Mouse (Mus musculus) hindbrain, embryonic 15.5 days (tissue): Measurements from ENCODE around the gene Tmx2. TPM values are rescaled to one million over a fixed set of nuclear protein-coding genes. Genes with fewer than 3 reads are reported as not detected.
"Not testable (repeated sequence)": the region's sequence is repeated elsewhere in the genome, so short reads cannot be mapped to it uniquely, and the experiment has no call there.

Source experiments
- ATAC-seq: fragments of 200-750 bp; cut with Nextera tagmentation; 2 replicates; pipeline ENCODE4 v1.8.0; 2017; ENCODE audit warnings: low read depth, moderate number of reproducible peaks, moderate TSS enrichment; ENCODE audit not compliant: low FRiP score
- H3K27ac ChIP-seq: fragments of 300-500 bp; sonication (generic); replicated peaks from 2 replicates; pipeline ENCODE4 v1.5.1; 2015; ENCODE audit warnings: mild to moderate bottlenecking, inconsistent platforms
- H3K27me3 ChIP-seq: fragments of 300-500 bp; sonication (generic); 2 replicates; pipeline ENCODE4 v1.6.1; 2015; ENCODE audit warnings: control low read depth, inconsistent platforms
- H3K36me3 ChIP-seq: fragments of 300-500 bp; sonication (generic); 2 replicates; pipeline ENCODE4 v1.6.1; 2015; ENCODE audit warnings: control low read depth, inconsistent platforms
- H3K4me1 ChIP-seq: fragments of 300-500 bp; sonication (generic); replicated peaks from 2 replicates; pipeline ENCODE4 v1.6.1; 2015; ENCODE audit warnings: control low read depth, inconsistent platforms
- H3K4me2 ChIP-seq: fragments of 300-500 bp; sonication (generic); 2 replicates; pipeline ENCODE4 v1.6.1; 2015; ENCODE audit warnings: moderate library complexity, mild to moderate bottlenecking, inconsistent platforms
- H3K4me3 ChIP-seq: fragments of 300-500 bp; sonication (generic); 2 replicates; pipeline ENCODE4 v1.5.1; 2015; ENCODE audit warnings: mild to moderate bottlenecking, inconsistent platforms
- H3K9ac ChIP-seq: fragments of 300-500 bp; sonication (generic); 2 replicates; pipeline ENCODE4 v1.6.1; 2015; ENCODE audit warnings: inconsistent platforms
- H3K9me3 ChIP-seq: fragments of 300-500 bp; sonication (generic); 2 replicates; pipeline ENCODE4 v1.6.1; 2016; ENCODE audit warnings: control low read depth, inconsistent platforms
- WGBS: fragments of 180-500 bp; shearing (Covaris S2); methylation state at CpG from one replicate; pipeline ENCODE4 v1.1.7; 2015; 5-methylcytosine and 5-hydroxymethylcytosine counted together
- polyA plus RNA-seq: library from polyadenylated mRNA; unstranded; fragments of >200 nt; fragmentation: Nextera tagmentation; extraction: Ambion mirVana; gene quantifications from 2 replicates; pipeline ENCODE4 v1.2.1, GENCODE M21; 2015

The Tmx2 gene
- polyA plus RNA-seq: 293 and 294 TPM in 2 replicates

GRCm38 (mm10) chr2:84679016-84679415, at the start of gene Tmx2:
TSS of gene Tmx2 (minus strand) at chr2:84679140.
- peaks cover 29% of the 10 kb centered on the region for H3K4me1 ChIP-seq
- peak within 1 kb of the TSS; percentile 65 for H3K4me2 ChIP-seq
- peak within 1 kb of the TSS; percentile 77 for H3K9ac ChIP-seq
- peaks cover 22% of the 10 kb centered on the region for H3K36me3 ChIP-seq
- 19% methylated on average over 8 of the region's 8 CpGs for WGBS
- ATAC-seq: no peak
- H3K27me3 ChIP-seq: no peaks in the 10 kb centered on the region
- H3K9me3 ChIP-seq: no peaks in the 10 kb centered on the region
- peak within 1 kb of the TSS; percentile 85 for H3K27ac ChIP-seq
- peak within 1 kb of the TSS; percentile 97 for H3K4me3 ChIP-seq

DNA sequence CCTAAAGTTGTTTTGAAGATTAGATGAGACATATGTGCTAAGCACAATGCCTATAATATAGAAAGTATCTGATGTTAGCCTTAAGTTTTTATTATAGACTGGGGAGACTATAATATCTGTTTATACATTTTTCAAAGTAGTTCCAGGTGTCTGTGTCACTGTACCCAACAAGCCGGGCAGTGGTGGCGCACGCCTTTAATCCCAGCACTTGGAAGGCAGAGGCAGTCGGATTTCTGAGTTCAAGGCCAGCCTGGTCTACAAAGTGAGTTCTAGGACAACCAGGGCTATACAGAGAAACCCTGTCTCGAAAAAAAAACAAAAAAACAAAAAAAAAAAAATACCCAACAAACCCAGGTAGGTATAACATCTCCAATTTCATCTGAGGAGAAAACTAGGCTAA, 49.3 kb upstream of the Tmx2 start:
- H3K27ac ChIP-seq, H3K9ac ChIP-seq, H3K27me3 ChIP-seq, H3K9me3 ChIP-seq, H3K4me3 ChIP-seq, ATAC-seq: not testable (repeated sequence)
- Histone ChIP-seq H3K4me2 (peak overlapping the region; percentile 84), H3K4me1 (peaks cover 30% of the 10 kb centered on the region), H3K36me3 (peaks cover 11% of the 10 kb centered on the region; the same call in 1 of the 2 replicates)
- 87% methylated on average over 5 of the region's 5 CpGs for WGBS

DNA sequence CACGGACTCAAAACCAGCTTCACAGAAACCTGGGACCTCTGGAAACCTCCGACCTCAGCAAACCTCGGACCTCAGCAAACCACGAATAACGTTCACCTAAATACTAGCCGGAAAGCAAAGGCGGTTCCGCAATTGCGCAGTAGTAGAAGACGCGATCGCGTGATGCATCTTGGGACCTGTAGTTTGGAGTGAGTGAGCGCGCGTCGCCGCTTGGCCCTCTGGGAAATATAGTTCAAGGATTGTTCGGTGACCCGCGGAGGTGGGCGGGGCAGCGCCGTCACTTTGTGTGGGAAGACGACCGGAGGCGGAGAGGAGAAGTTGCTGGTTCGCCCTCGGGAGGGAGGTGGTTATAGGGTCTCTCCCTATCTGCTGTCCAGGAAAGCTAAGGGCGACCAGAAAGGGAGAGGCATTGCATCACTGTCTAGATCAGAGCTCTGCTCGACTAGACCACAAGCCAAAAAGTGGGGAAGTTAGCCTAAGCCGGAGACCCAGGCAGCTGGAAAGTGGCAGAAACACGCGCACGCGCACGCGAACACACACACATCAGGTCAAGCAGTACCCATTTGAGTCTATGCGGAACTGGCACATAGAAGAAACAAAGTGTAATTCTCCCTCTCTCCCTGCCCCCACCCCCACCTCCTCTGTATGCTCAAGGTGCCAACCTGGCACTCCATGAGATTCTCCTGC, 48.4 kb upstream of the Tmx2 start, which contains the start of gene Clp1:
Gene Clp1, minus strand, starts transcription at position 179 of the 687 bp plus-strand sequence.
- Histone ChIP-seq H3K9ac (peak within 1 kb of the TSS; percentile 48), H3K27ac (peak within 1 kb of the TSS; percentile 90), H3K9me3 (no peaks in the 10 kb centered on the region), H3K4me2 (peak within 1 kb of the TSS; percentile 84), H3K36me3 (peaks cover 14% of the 10 kb centered on the region; the same call in 1 of the 2 replicates), H3K27me3 (no peaks in the 10 kb centered on the region), H3K4me1 (peaks cover 28% of the 10 kb centered on the region), H3K4me3 (peak within 1 kb of the TSS; percentile 55)
- WGBS: under 1% methylated on average over 39 of the region's 39 CpGs
- ATAC-seq: peak; percentile 95

DNA sequence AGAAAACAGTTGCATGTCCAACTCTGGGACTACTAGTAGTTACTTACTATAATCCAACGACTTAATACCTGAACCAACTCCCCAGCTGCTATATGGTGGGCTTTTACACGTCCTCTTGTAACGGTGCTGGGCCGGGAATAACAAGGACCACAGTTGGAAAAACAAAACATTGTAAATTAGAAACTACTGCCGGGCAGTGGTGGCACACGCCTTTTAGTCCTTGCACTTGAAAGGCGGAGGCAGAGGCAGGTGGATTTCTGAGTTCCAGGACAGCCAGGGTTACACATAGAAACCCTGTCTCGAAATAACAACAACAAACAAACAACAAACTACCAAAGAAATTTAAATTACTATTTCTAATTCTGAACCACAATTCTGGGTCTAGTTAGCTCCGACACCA, 47.8 kb upstream of the Tmx2 start:
- Histone ChIP-seq H3K4me2 (peak overlapping the region; percentile 84), H3K9ac (peak overlapping the region; percentile 46), H3K9me3 (no peaks in the 10 kb centered on the region), H3K36me3 (peaks cover 19% of the 10 kb centered on the region), H3K4me1 (peaks cover 28% of the 10 kb centered on the region), H3K4me3 (peak overlapping the region; percentile 55), H3K27me3 (no peaks in the 10 kb centered on the region), H3K27ac (peak overlapping the region; percentile 90)
- 3% methylated on average over 9 of the region's 9 CpGs for WGBS
- peak; percentile 17; the same call in 1 of the 2 replicates for ATAC-seq

- WGBS: 94% methylated on average over 10 of the region's 10 CpGs
- H3K4me2 ChIP-seq: peak overlapping the region; percentile 84
- no peak overlapping the region for H3K9ac ChIP-seq
- no peaks in the 10 kb centered on the region for H3K27me3 ChIP-seq
- no peak overlapping the region for H3K27ac ChIP-seq
- peak overlapping the region; percentile 55; the same call in 1 of the 2 replicates for H3K4me3 ChIP-seq
- H3K36me3 ChIP-seq: peaks cover 27% of the 10 kb centered on the region
- ATAC-seq: no peak
- H3K4me1 ChIP-seq: peaks cover 28% of the 10 kb centered on the region
- H3K9me3 ChIP-seq: no peaks in the 10 kb centered on the region
Measured at GRCm38 (mm10) chr2:84725770-84726169, 46.8 kb upstream of the Tmx2 start.

DNA sequence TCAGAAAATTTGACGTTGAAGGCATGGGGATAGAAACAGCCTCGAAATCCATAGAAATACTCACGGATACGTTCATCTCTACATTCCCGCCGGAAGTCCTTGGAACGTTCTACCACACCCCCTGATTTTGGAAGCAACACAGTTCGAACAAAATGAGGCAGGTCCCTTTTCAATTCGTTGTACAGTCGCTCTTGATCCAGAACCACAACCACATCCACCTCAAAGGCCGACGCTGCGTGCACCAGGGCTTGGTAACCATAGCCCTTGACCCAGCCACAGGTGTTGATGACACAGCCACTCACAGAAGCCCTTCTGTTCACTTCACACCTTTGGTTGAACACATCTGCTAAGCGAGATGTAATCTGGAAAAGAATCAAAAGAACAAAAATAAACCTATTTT, 44.9 kb upstream of the Tmx2 start:
- Histone ChIP-seq H3K4me1 (peaks cover 28% of the 10 kb centered on the region), H3K27me3 (no peaks in the 10 kb centered on the region), H3K9me3 (no peaks in the 10 kb centered on the region), H3K4me2 (no peak overlapping the region), H3K36me3 (peaks cover 27% of the 10 kb centered on the region), H3K27ac (no peak overlapping the region), H3K9ac (no peak overlapping the region), H3K4me3 (no peak overlapping the region)
- WGBS: 96% methylated on average over 14 of the region's 14 CpGs
- no peak for ATAC-seq

DNA sequence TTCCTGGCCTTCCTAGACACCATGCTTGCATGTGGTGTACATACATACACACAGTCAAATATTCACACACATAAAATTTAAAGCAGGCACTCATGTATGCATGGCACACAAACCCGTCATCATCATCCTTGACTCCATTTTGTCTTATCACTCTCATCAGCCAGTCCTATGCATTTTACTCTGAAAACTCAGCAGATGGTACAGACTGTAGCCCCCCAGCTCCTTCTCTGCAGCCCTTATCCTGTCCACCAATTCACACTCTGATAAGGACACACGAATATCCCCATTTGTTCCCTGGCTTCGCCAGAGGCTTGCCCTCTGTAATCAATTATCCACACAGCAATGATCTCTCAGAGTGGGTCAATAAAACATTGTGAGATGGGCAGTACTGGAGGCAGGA, 42.2 kb upstream of the Tmx2 start:
- no peak overlapping the region for H3K27ac ChIP-seq
- H3K4me2 ChIP-seq: no peak overlapping the region
- H3K9me3 ChIP-seq: no peaks in the 10 kb centered on the region
- ATAC-seq: no peak
- no peak overlapping the region for H3K9ac ChIP-seq
- H3K4me1 ChIP-seq: peaks cover 28% of the 10 kb centered on the region
- H3K27me3 ChIP-seq: no peaks in the 10 kb centered on the region
- no peak overlapping the region for H3K4me3 ChIP-seq
- peaks cover 27% of the 10 kb centered on the region for H3K36me3 ChIP-seq
- WGBS: 78% methylated on average over 3 of the region's 3 CpGs

GRCm38 (mm10) chr2:84720718-84721117, 41.8 kb upstream of the Tmx2 start:
- H3K4me1 ChIP-seq: peaks cover 23% of the 10 kb centered on the region
- H3K27ac ChIP-seq: no peak overlapping the region
- ATAC-seq: no peak
- no peak overlapping the region for H3K4me3 ChIP-seq
- 96% methylated on average over 2 of the region's 2 CpGs for WGBS
- no peak overlapping the region for H3K9ac ChIP-seq
- no peaks in the 10 kb centered on the region for H3K27me3 ChIP-seq
- peaks cover 27% of the 10 kb centered on the region for H3K36me3 ChIP-seq
- no peaks in the 10 kb centered on the region for H3K9me3 ChIP-seq
- no peak overlapping the region for H3K4me2 ChIP-seq

- Histone ChIP-seq H3K9ac (no peak overlapping the region), H3K27me3 (no peaks in the 10 kb centered on the region), H3K27ac (no peak overlapping the region), H3K4me1 (peaks cover 23% of the 10 kb centered on the region), H3K4me3 (no peak overlapping the region), H3K4me2 (no peak overlapping the region), H3K36me3 (peaks cover 13% of the 10 kb centered on the region), H3K9me3 (no peaks in the 10 kb centered on the region)
- no peak for ATAC-seq
- 93% methylated on average over 4 of the region's 4 CpGs for WGBS
Measured at GRCm38 (mm10) chr2:84717357-84717756, 38.4 kb upstream of the Tmx2 start.

DNA sequence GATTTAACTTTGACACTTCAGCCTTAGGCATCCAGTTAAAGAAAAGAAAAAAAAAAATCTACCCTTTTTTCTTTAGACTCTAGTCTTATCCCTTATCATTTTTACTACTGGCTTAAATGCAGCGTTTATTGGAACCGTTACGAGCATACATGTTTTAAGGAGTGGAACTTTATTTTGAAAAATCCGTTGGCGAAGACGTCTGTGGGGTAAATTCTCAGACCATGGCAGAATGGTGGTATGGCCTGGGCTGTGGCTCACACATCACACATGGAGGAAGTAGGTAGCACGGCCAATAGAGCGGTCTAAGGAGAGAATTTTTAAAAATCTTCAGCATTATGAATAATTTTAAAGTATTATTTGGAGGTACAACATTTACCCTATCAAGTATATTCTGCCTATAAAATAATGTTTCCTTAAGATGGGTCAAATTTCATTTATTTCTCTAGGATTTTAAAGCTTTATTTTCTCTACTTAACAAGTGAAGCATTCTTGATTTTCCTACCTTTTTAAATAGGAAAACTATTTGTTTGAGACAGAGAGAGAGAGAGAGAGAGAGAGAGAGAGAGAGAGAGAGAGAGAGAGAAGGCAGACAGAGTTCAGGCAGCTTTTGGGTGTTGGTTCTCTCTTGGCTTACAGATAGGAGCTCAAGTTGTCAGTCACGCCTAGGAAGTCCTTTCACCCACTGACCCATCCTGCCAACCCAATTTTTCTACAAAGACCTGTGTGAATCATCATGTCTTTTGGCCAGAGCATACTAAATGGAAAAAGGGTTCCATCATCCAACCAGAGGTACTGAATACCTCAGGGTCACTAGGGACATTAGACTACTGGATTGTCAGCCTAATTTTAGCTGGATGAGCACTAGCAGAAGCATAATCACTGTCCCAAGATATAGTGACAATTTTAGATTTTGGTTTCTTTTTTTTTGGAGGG, 37.7 kb upstream of the Tmx2 start:
- Histone ChIP-seq H3K9ac (peak overlapping the region; percentile 58), H3K27ac (peak overlapping the region; percentile 94), H3K9me3 (no peaks in the 10 kb centered on the region), H3K36me3 (peaks cover 7% of the 10 kb centered on the region), H3K4me1 (peaks cover 27% of the 10 kb centered on the region), H3K4me2 (peak overlapping the region; percentile 96), H3K27me3 (no peaks in the 10 kb centered on the region), H3K4me3 (peak overlapping the region; percentile 93)
- ATAC-seq: no peak
- WGBS: 38% methylated on average over 9 of the region's 9 CpGs

DNA sequence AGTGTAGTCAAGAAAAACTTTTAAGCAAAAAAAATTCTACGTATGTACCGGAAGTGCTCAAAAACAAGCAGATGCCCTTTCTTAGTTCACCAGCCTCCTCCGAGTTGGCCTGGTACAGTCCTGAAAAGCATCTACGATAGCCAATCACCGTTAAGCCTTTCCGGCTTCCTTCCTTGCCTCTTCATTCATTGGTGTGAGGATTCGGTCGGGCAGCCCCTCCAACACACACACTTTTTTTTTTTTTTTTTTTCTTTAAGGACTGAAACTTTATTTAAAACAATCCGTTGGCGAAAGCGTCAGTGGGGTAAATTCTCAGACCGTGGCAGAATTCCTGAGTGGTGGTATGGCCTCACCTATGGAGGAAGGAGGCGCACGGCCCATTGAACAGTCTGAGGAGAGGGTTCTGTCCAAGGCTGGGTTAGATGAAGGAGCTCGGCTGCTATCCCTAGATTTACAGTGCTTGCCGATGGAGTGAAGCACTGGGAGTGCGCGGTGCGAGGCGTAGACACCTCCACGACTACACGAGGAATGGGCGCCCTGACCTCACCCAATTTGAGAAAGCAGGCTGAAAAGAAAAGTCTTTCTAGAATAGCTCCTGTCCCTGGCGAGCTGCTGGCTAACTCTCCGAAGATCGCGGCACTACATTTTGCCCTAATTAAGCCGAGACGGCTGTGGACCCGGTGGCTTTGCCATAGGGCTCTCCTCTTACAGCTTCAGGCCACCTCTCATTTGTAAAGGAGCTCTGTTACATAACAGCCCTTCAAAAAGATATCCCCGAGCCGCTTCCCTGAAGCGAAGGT, 36.8 kb upstream of the Tmx2 start:
- peak; percentile 95 for ATAC-seq
- H3K9ac ChIP-seq: peak overlapping the region; percentile 58
- peak overlapping the region; percentile 96 for H3K4me2 ChIP-seq
- peak overlapping the region; percentile 93 for H3K4me3 ChIP-seq
- no peaks in the 10 kb centered on the region for H3K9me3 ChIP-seq
- H3K27me3 ChIP-seq: no peaks in the 10 kb centered on the region
- under 1% methylated on average over 33 of the region's 33 CpGs for WGBS
- H3K4me1 ChIP-seq: peaks cover 27% of the 10 kb centered on the region
- H3K36me3 ChIP-seq: peaks cover 3% of the 10 kb centered on the region
- H3K27ac ChIP-seq: peak overlapping the region; percentile 94
